Mouse (Mus musculus) erythroblast, adult 5-6 weeks (primary cell): ENCODE measurements around the gene Dct. TPM values are rescaled to one million over a fixed set of nuclear protein-coding genes. Genes with fewer than 3 reads are reported as not detected.

Experiments
- ATAC-seq: replicated peaks from 2 replicates; pipeline ENCODE4 v1.8.0; 2016; ENCODE audit warnings: moderate number of reproducible peaks, mild to moderate bottlenecking, moderate TSS enrichment, inconsistent platforms; ENCODE audit not compliant: poor library complexity, low FRiP score, severe bottlenecking
- total RNA-seq, 2 experiments: library from RNA; stranded (forward) in 1 of 2; stranded (reverse) in 1 of 2; fragments of 150-400 nt in 1 of 2; fragments of 200-764, 138-1000 nt in 1 of 2; gene quantifications; 2 replicates each; pipeline versions ENCODE4 v1.2.3 to v1.2.4; 2015 to 2017; ENCODE audit warnings: low replicate concordance in 2 of 2

Gene Dct
- total RNA-seq, 2 experiments from 2014 or later, result 0.09 to 0.38 TPM

- ATAC-seq, result no peak
Observed at GRCm38 (mm10) chr14:118049648-118050238, 2.3 kb downstream of the Dct start.

GRCm38 (mm10) chr14:118042963-118043362, 9.1 kb downstream of the Dct start:
- ATAC-seq, result no peak

GRCm38 (mm10) chr14:118042066-118042762, 9.8 kb downstream of the Dct start:
- no peak for ATAC-seq

GRCm38 (mm10) chr14:118040550-118041250, 11.3 kb downstream of the Dct start:
- no peak for ATAC-seq

- no peak for ATAC-seq
Observed at GRCm38 (mm10) chr14:118039074-118039473, 13.0 kb downstream of the Dct start.

- ATAC-seq, result no peak
Observed at GRCm38 (mm10) chr14:118027564-118027963, 24.5 kb downstream of the Dct start.

- ATAC-seq, result no peak
Observed at GRCm38 (mm10) chr14:118021867-118022543, 30.0 kb downstream of the Dct start.

GRCm38 (mm10) chr14:118019314-118019713, 32.7 kb downstream of the Dct start:
- no peak for ATAC-seq

- ATAC-seq, result no peak
Observed at GRCm38 (mm10) chr14:118013237-118013636, 38.8 kb downstream of the Dct start.

- ATAC-seq, result no peak
Observed at GRCm38 (mm10) chr14:118009541-118009940, 42.5 kb downstream of the Dct start.

- no peak for ATAC-seq
Observed at GRCm38 (mm10) chr14:118005697-118006096, 46.3 kb downstream of the Dct start.

- no peak for ATAC-seq
Observed at GRCm38 (mm10) chr14:118004434-118004833, 47.6 kb downstream of the Dct start.

- ATAC-seq, result no peak
Observed at GRCm38 (mm10) chr14:117993845-117994244, 58.2 kb downstream of the Dct start.

GRCm38 (mm10) chr14:117992600-117993256, 59.3 kb downstream of the Dct start:
- no peak for ATAC-seq

- no peak for ATAC-seq
Observed at GRCm38 (mm10) chr14:117990203-117990602, 61.8 kb downstream of the Dct start.

- ATAC-seq, result no peak
Observed at GRCm38 (mm10) chr14:117988444-117988843, 63.6 kb downstream of the Dct start.

- no peak for ATAC-seq
Observed at GRCm38 (mm10) chr14:117981532-117981931, 70.5 kb downstream of the Dct start.

GRCm38 (mm10) chr14:117972576-117972975, 79.5 kb downstream of the Dct start:
- no peak for ATAC-seq
